In the genomic region with DNA sequence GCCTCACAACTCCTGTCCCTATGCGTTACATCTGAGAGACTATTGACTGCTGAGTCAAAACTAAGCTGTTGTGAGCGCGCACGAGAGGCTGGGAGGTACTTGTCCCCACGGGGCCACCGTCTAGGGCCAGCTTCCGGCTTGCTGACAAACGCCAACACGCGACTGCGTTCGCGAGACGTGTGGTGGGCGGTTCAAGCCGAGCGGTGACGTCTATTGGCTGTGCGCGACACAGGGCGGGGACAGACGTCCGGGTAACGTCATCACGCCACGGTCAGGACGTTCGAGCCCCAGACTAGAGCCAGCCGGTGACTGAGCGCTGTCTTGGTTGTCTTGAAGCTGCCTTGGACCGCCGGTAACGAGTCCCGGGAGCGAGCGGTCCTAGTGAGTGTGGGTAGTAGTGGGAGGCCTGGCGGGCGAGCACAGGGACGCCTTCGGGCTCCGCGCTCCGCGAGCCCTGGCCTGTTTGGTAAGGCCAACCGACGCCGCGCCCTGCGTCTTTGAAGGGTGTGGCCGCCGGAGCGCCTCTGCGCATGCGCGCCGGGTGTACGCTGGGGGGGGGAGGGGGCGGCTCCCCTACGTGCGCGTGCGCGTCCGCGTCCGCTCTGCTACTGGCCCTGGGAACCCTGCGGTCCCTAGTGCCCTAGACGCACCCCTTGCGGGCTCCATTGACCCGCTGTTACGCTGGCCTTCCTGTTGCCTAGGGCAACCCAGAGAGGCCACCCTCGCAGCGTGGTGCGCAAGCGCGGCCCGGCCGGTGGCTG, we compare ENCODE assay signal across 8 mouse cellular contexts. TPM values are rescaled to one million over a fixed set of nuclear protein-coding genes. Genes with fewer than 3 reads are reported as not detected.
A peak's percentile ranks its signal among the peaks of the same experiment; 100 is the strongest.
DNase-seq lines count a peak whose midpoint lies in the region; ATAC-seq and TF ChIP-seq lines count a peak whose summit lies in the region.

Leng8 (plus strand) TSS at position 269 of the 761 bp plus-strand sequence.

- H3K36me3 ChIP-seq in heart, embryonic 12.5 days = peaks cover 40% of the 10 kb centered on the region
- peaks cover 32% of the 10 kb centered on the region for H3K36me3 ChIP-seq in kidney, postnatal 0 days (ENCODE audit: insufficient read depth, low read length)
- peaks cover 26% of the 10 kb centered on the region for H3K36me3 ChIP-seq in liver, embryonic 11.5 days (ENCODE audit: control insufficient read depth, insufficient read depth, low read length)
- peaks cover 32% of the 10 kb centered on the region for H3K36me3 ChIP-seq in stomach, embryonic 14.5 days (ENCODE audit: control insufficient read depth, insufficient read depth, low read length)

- H3K9me3 ChIP-seq in heart, embryonic 12.5 days (replicated peaks) = no peaks in the 10 kb centered on the region
- H3K9me3 ChIP-seq in kidney, postnatal 0 days (replicated peaks; ENCODE audit: low read length) = no peaks in the 10 kb centered on the region
- no peaks in the 10 kb centered on the region for H3K9me3 ChIP-seq in liver, embryonic 11.5 days (ENCODE audit: control insufficient read depth, low read length)
- H3K9me3 ChIP-seq in stomach, embryonic 14.5 days (ENCODE audit: control insufficient read depth, low read depth, low read length) = no peaks in the 10 kb centered on the region

- H3K27me3 ChIP-seq in heart, embryonic 12.5 days (replicated peaks) = no peaks in the 10 kb centered on the region
- H3K27me3 ChIP-seq in kidney, postnatal 0 days (ENCODE audit: insufficient read depth, low read length) = no peaks in the 10 kb centered on the region
- no peaks in the 10 kb centered on the region for H3K27me3 ChIP-seq in liver, embryonic 11.5 days (replicated peaks; ENCODE audit: control insufficient read depth, insufficient read depth, low read length)
- H3K27me3 ChIP-seq in stomach, embryonic 14.5 days (ENCODE audit: control insufficient read depth, insufficient read depth, low read length) = no peaks in the 10 kb centered on the region

- H3K27ac ChIP-seq in heart, embryonic 12.5 days (ENCODE audit: poor library complexity, severe bottlenecking) = peak within 1 kb of the TSS; percentile 86
- peak within 1 kb of the TSS; percentile 92 for H3K27ac ChIP-seq in kidney, postnatal 0 days
- H3K27ac ChIP-seq in liver, embryonic 11.5 days (ENCODE audit: low read depth, low read length) = peak within 1 kb of the TSS; percentile 88
- peak within 1 kb of the TSS; percentile 87 for H3K27ac ChIP-seq in stomach, embryonic 14.5 days (ENCODE audit: low read length)

- peaks cover 14% of the 10 kb centered on the region for H3K4me1 ChIP-seq in heart, embryonic 12.5 days (replicated peaks)
- H3K4me1 ChIP-seq in kidney, postnatal 0 days (replicated peaks; ENCODE audit: insufficient read depth, low read length) = peaks cover 8% of the 10 kb centered on the region
- peaks cover 9% of the 10 kb centered on the region for H3K4me1 ChIP-seq in liver, embryonic 11.5 days (replicated peaks; ENCODE audit: control insufficient read depth, insufficient read depth, low read length)
- peaks cover 10% of the 10 kb centered on the region for H3K4me1 ChIP-seq in stomach, embryonic 14.5 days (ENCODE audit: control insufficient read depth, insufficient read depth, low read length)

- no peak; the same call in 1 of the 2 replicates for TF ChIP-seq CTCF in kidney, postnatal 0 days (IDR thresholded peaks at IDR 0.05; ENCODE audit: low read depth)

- peak within 1 kb of the TSS; percentile 96 for H3K4me2 ChIP-seq in heart, embryonic 12.5 days
- peak within 1 kb of the TSS; percentile 78 for H3K4me2 ChIP-seq in kidney, postnatal 0 days (ENCODE audit: low read length)
- peak within 1 kb of the TSS; percentile 91 for H3K4me2 ChIP-seq in liver, embryonic 11.5 days
- peak within 1 kb of the TSS; percentile 82 for H3K4me2 ChIP-seq in stomach, embryonic 14.5 days (replicated peaks; ENCODE audit: low read depth, low read length)

- peak; percentile 99 for DNase-seq in CD4-positive helper T cell, adult 2 months (ENCODE audit: low read depth, low spot score)
- peak; percentile 99 for DNase-seq in brain, embryonic 18.5 days (ENCODE audit: low read depth, low spot score)
- DNase-seq in kidney, postnatal 0 days (ENCODE audit: low spot score) = peak; percentile 98
- peak; percentile 97 for DNase-seq in liver, embryonic 11.5 days (ENCODE audit: low spot score)
- peak; percentile 99 for DNase-seq in naive thymus-derived CD4-positive, alpha-beta T cell, adult 2 months (ENCODE audit: low read depth)

- peak within 1 kb of the TSS; percentile 90 for H3K4me3 ChIP-seq in heart, embryonic 12.5 days
- peak within 1 kb of the TSS; percentile 60 for H3K4me3 ChIP-seq in kidney, postnatal 0 days (replicated peaks; ENCODE audit: low read depth, low read length)
- H3K4me3 ChIP-seq in liver, embryonic 11.5 days (ENCODE audit: low read depth, low read length) = peak within 1 kb of the TSS; percentile 94
- H3K4me3 ChIP-seq in stomach, embryonic 14.5 days (ENCODE audit: low read depth, low read length) = peak within 1 kb of the TSS; percentile 62

- H3K9ac ChIP-seq in heart, embryonic 12.5 days = peak within 1 kb of the TSS; percentile 92
- peak within 1 kb of the TSS; percentile 77 for H3K9ac ChIP-seq in kidney, postnatal 0 days (ENCODE audit: low read depth, low read length)
- peak within 1 kb of the TSS; percentile 89 for H3K9ac ChIP-seq in liver, embryonic 11.5 days (ENCODE audit: low read depth, low read length)
- peak within 1 kb of the TSS; percentile 67 for H3K9ac ChIP-seq in stomach, embryonic 14.5 days (replicated peaks; ENCODE audit: low read depth, low read length)

- under 1% methylated on average over 77 of the region's 78 CpGs for WGBS in heart, embryonic 12.5 days
- under 1% methylated on average over 54 of the region's 78 CpGs for WGBS in kidney, postnatal 0 days
- WGBS in liver, embryonic 11.5 days = under 1% methylated on average over 77 of the region's 78 CpGs
- WGBS in stomach, embryonic 14.5 days = under 1% methylated on average over 70 of the region's 78 CpGs

- peak; percentile 96 for ATAC-seq in erythroid progenitor cell, adult 5-6 weeks (replicated peaks; ENCODE audit: low FRiP score, poor library complexity, severe bottlenecking)
- ATAC-seq in heart, embryonic 12.5 days (ENCODE audit: insufficient number of reproducible peaks, low FRiP score) = peak; percentile 99
- ATAC-seq in kidney, postnatal 0 days (replicated peaks; ENCODE audit: low FRiP score, low read depth) = peak; percentile 99
- ATAC-seq in liver, embryonic 11.5 days (replicated peaks; ENCODE audit: low FRiP score) = peak; percentile 98
- ATAC-seq in stomach, embryonic 14.5 days (ENCODE audit: insufficient number of reproducible peaks, insufficient read depth, low FRiP score, low read depth) = peak; percentile 99

RNA-seq across cellular contexts. Expression of gene Leng8, which starts in this region (rescaled TPM):
- 104 and 111 TPM in 2 replicates for total RNA-seq in erythroid progenitor cell, adult 5-6 weeks (2015; ENCODE audit: low replicate concordance)
- total RNA-seq in erythroid progenitor cell, adult 5-6 weeks (2017; ENCODE audit: low replicate concordance) = 106 and 112 TPM in 2 replicates
- 77.6 and 79.2 TPM in 2 replicates for polyA plus RNA-seq in heart, embryonic 12.5 days (2016; fragmentation: Nextera tagmentation; extraction: Ambion mirVana)
- 30.4 and 30.8 TPM in 2 replicates for polyA plus RNA-seq in kidney, postnatal 0 days (2015; fragmentation: Nextera tagmentation; extraction: Ambion mirVana)
- 43.6 and 48.1 TPM in 2 replicates for polyA plus RNA-seq in liver, embryonic 11.5 days (2014; fragmentation: Nextera tagmentation; extraction: Ambion mirVana)
- 58.7 and 62.3 TPM in 2 replicates for polyA plus RNA-seq in stomach, embryonic 14.5 days (2014; fragmentation: Nextera tagmentation; extraction: Ambion mirVana)

Comparison
In these comparisons a context has a peak if more than half of its experiments do, and no peak if none do; other contexts are left out.
1. Peak in every context shown above with its lines: DNase-seq, ATAC-seq, H3K4me3 ChIP-seq and H3K27ac ChIP-seq.